Mouse (Mus musculus): ENCODE data around the gene Sh3tc1. TPM values are rescaled to one million over a fixed set of nuclear protein-coding genes. Genes with fewer than 3 reads are reported as not detected.

The Sh3tc1 gene
- polyA plus RNA-seq, 1 experiment from 2014 or later = 1.5 TPM

GRCm38 (mm10) chr5:35746910-35747309 is 7.1 kb upstream of the Sh3tc1 start:
- Histone ChIP-seq H3K4me2 (replicated peaks; ENCODE audit: low read depth, low read length) (no peak overlapping the region), H3K27ac (ENCODE audit: low read depth, low read length) (no peak overlapping the region), H3K4me3 (ENCODE audit: low read depth, low read length) (no peak overlapping the region), H3K27me3 (ENCODE audit: control insufficient read depth, insufficient read depth, low read length) (no peaks in the 10 kb centered on the region), H3K4me1 (replicated peaks; ENCODE audit: control insufficient read depth, insufficient read depth, low read length) (no peaks in the 10 kb centered on the region), H3K9ac (ENCODE audit: low read depth, low read length) (no peak overlapping the region), H3K9me3 (ENCODE audit: control insufficient read depth, low read length) (no peaks in the 10 kb centered on the region), H3K36me3 (ENCODE audit: control insufficient read depth, insufficient read depth, low read length) (no peaks in the 10 kb centered on the region)
- ATAC-seq (ENCODE audit: low FRiP score) (no peak), DNase-seq (ENCODE audit: low spot score) (peak; percentile 85)
- 29% methylated on average over 4 of the region's 4 CpGs for WGBS

GRCm38 (mm10) chr5:35745406-35745805 is 5.6 kb upstream of the Sh3tc1 start:
- H3K36me3 ChIP-seq (ENCODE audit: control insufficient read depth, insufficient read depth, low read length) = no peaks in the 10 kb centered on the region
- no peak overlapping the region for H3K4me2 ChIP-seq (replicated peaks; ENCODE audit: low read depth, low read length)
- H3K9me3 ChIP-seq (ENCODE audit: control insufficient read depth, low read length) = no peaks in the 10 kb centered on the region
- DNase-seq (ENCODE audit: low spot score) = no peak
- H3K4me3 ChIP-seq (ENCODE audit: low read depth, low read length) = no peak overlapping the region
- WGBS = 85% methylated on average over 5 of the region's 5 CpGs
- no peak overlapping the region for H3K27ac ChIP-seq (ENCODE audit: low read depth, low read length)
- no peaks in the 10 kb centered on the region for H3K4me1 ChIP-seq (replicated peaks; ENCODE audit: control insufficient read depth, insufficient read depth, low read length)
- ATAC-seq (ENCODE audit: low FRiP score) = no peak
- peaks cover 2% of the 10 kb centered on the region; the same call in 1 of the 2 replicates for H3K27me3 ChIP-seq (ENCODE audit: control insufficient read depth, insufficient read depth, low read length)
- H3K9ac ChIP-seq (ENCODE audit: low read depth, low read length) = no peak overlapping the region

- H3K9ac ChIP-seq (ENCODE audit: low read depth, low read length) = no peak overlapping the region
- WGBS = 82% methylated on average over 7 of the region's 7 CpGs
- no peaks in the 10 kb centered on the region for H3K9me3 ChIP-seq (ENCODE audit: control insufficient read depth, low read length)
- H3K27ac ChIP-seq (ENCODE audit: low read depth, low read length) = no peak overlapping the region
- H3K4me3 ChIP-seq (ENCODE audit: low read depth, low read length) = no peak overlapping the region
- ATAC-seq (ENCODE audit: low FRiP score) (no peak), DNase-seq (ENCODE audit: low spot score) (no peak)
- H3K4me2 ChIP-seq (replicated peaks; ENCODE audit: low read depth, low read length) = no peak overlapping the region
- H3K27me3 ChIP-seq (ENCODE audit: control insufficient read depth, insufficient read depth, low read length) = peaks cover 2% of the 10 kb centered on the region; the same call in 1 of the 2 replicates
- no peaks in the 10 kb centered on the region for H3K36me3 ChIP-seq (ENCODE audit: control insufficient read depth, insufficient read depth, low read length)
- H3K4me1 ChIP-seq (replicated peaks; ENCODE audit: control insufficient read depth, insufficient read depth, low read length) = no peaks in the 10 kb centered on the region
Observed at GRCm38 (mm10) chr5:35743990-35744722, 4.4 kb upstream of the Sh3tc1 start.

- H3K4me1 ChIP-seq (replicated peaks; ENCODE audit: control insufficient read depth, insufficient read depth, low read length) = no peaks in the 10 kb centered on the region
- no peak for DNase-seq (ENCODE audit: low spot score)
- no peak overlapping the region for H3K27ac ChIP-seq (ENCODE audit: low read depth, low read length)
- H3K36me3 ChIP-seq (ENCODE audit: control insufficient read depth, insufficient read depth, low read length) = no peaks in the 10 kb centered on the region
- ATAC-seq (ENCODE audit: low FRiP score) = no peak
- peaks cover 2% of the 10 kb centered on the region; the same call in 1 of the 2 replicates for H3K27me3 ChIP-seq (ENCODE audit: control insufficient read depth, insufficient read depth, low read length)
- 80% methylated on average over 8 of the region's 8 CpGs for WGBS
- no peak overlapping the region for H3K9ac ChIP-seq (ENCODE audit: low read depth, low read length)
- no peak overlapping the region for H3K4me3 ChIP-seq (ENCODE audit: low read depth, low read length)
- H3K4me2 ChIP-seq (replicated peaks; ENCODE audit: low read depth, low read length) = no peak overlapping the region
- no peaks in the 10 kb centered on the region for H3K9me3 ChIP-seq (ENCODE audit: control insufficient read depth, low read length)
Observed at GRCm38 (mm10) chr5:35743238-35743951, 3.6 kb upstream of the Sh3tc1 start.

GRCm38 (mm10) chr5:35741225-35741820 is 1.5 kb upstream of the Sh3tc1 start:
- no peak overlapping the region for H3K9ac ChIP-seq (ENCODE audit: low read depth, low read length)
- H3K4me3 ChIP-seq (ENCODE audit: low read depth, low read length) = no peak overlapping the region
- H3K36me3 ChIP-seq (ENCODE audit: control insufficient read depth, insufficient read depth, low read length) = no peaks in the 10 kb centered on the region
- H3K27me3 ChIP-seq (ENCODE audit: control insufficient read depth, insufficient read depth, low read length) = peaks cover 2% of the 10 kb centered on the region; the same call in 1 of the 2 replicates
- ATAC-seq (ENCODE audit: low FRiP score) (no peak), DNase-seq (ENCODE audit: low spot score) (no peak)
- no peak overlapping the region for H3K4me2 ChIP-seq (replicated peaks; ENCODE audit: low read depth, low read length)
- no peaks in the 10 kb centered on the region for H3K4me1 ChIP-seq (replicated peaks; ENCODE audit: control insufficient read depth, insufficient read depth, low read length)
- 47% methylated on average over 11 of the region's 13 CpGs for WGBS
- no peaks in the 10 kb centered on the region for H3K9me3 ChIP-seq (ENCODE audit: control insufficient read depth, low read length)
- no peak overlapping the region for H3K27ac ChIP-seq (ENCODE audit: low read depth, low read length)

GRCm38 (mm10) chr5:35740716-35741115 is 929 bp upstream of the Sh3tc1 start:
- Histone ChIP-seq H3K27me3 (ENCODE audit: control insufficient read depth, insufficient read depth, low read length) (peaks cover 2% of the 10 kb centered on the region; the same call in 1 of the 2 replicates), H3K4me2 (replicated peaks; ENCODE audit: low read depth, low read length) (no peak overlapping the region), H3K27ac (ENCODE audit: low read depth, low read length) (no peak overlapping the region), H3K9ac (ENCODE audit: low read depth, low read length) (no peak overlapping the region), H3K9me3 (ENCODE audit: control insufficient read depth, low read length) (no peaks in the 10 kb centered on the region), H3K4me1 (replicated peaks; ENCODE audit: control insufficient read depth, insufficient read depth, low read length) (no peaks in the 10 kb centered on the region), H3K36me3 (ENCODE audit: control insufficient read depth, insufficient read depth, low read length) (no peaks in the 10 kb centered on the region), H3K4me3 (ENCODE audit: low read depth, low read length) (no peak overlapping the region)
- no peak for DNase-seq (ENCODE audit: low spot score)
- ATAC-seq (ENCODE audit: low FRiP score) = no peak
- 9% methylated on average over 10 of the region's 10 CpGs for WGBS

- Histone ChIP-seq H3K9me3 (ENCODE audit: control insufficient read depth, low read length) (no peaks in the 10 kb centered on the region), H3K27me3 (ENCODE audit: control insufficient read depth, insufficient read depth, low read length) (peaks cover 2% of the 10 kb centered on the region; the same call in 1 of the 2 replicates), H3K4me3 (ENCODE audit: low read depth, low read length) (no peak overlapping the region), H3K9ac (ENCODE audit: low read depth, low read length) (no peak overlapping the region), H3K27ac (ENCODE audit: low read depth, low read length) (no peak overlapping the region), H3K4me1 (replicated peaks; ENCODE audit: control insufficient read depth, insufficient read depth, low read length) (no peaks in the 10 kb centered on the region), H3K4me2 (replicated peaks; ENCODE audit: low read depth, low read length) (no peak overlapping the region), H3K36me3 (ENCODE audit: control insufficient read depth, insufficient read depth, low read length) (no peaks in the 10 kb centered on the region)
- ATAC-seq (ENCODE audit: low FRiP score) = no peak
- WGBS = 74% methylated on average over 2 of the region's 2 CpGs
- DNase-seq (ENCODE audit: low spot score) = no peak
Observed at GRCm38 (mm10) chr5:35739005-35739404, 782 bp downstream of the Sh3tc1 start.

- no peak for DNase-seq (ENCODE audit: low spot score)
- WGBS = 89% methylated on average over 20 of the region's 20 CpGs
- no peak overlapping the region for H3K4me3 ChIP-seq (ENCODE audit: low read depth, low read length)
Observed at GRCm38 (mm10) chr5:35737231-35737901, 2.4 kb downstream of the Sh3tc1 start.

More at GRCm38 (mm10) chr5:35737231-35737901, 2.4 kb downstream of the Sh3tc1 start:
- Histone ChIP-seq H3K4me2 (replicated peaks; ENCODE audit: low read depth, low read length) (no peak overlapping the region), H3K4me1 (replicated peaks; ENCODE audit: control insufficient read depth, insufficient read depth, low read length) (no peaks in the 10 kb centered on the region), H3K9ac (ENCODE audit: low read depth, low read length) (no peak overlapping the region), H3K36me3 (ENCODE audit: control insufficient read depth, insufficient read depth, low read length) (no peaks in the 10 kb centered on the region), H3K27me3 (ENCODE audit: control insufficient read depth, insufficient read depth, low read length) (peaks cover 2% of the 10 kb centered on the region; the same call in 1 of the 2 replicates), H3K9me3 (ENCODE audit: control insufficient read depth, low read length) (no peaks in the 10 kb centered on the region), H3K27ac (ENCODE audit: low read depth, low read length) (no peak overlapping the region)
- ATAC-seq (ENCODE audit: low FRiP score) = no peak

Measured in hindbrain, embryonic 11.5 days (tissue).